Mouse (Mus musculus) cerebellum, adult 8-10 months (tissue): ENCODE data around the gene Pacs2.

Experiments
- DNase-seq: peaks from one replicate; pipeline ENCODE4 v3.0.0; 2022

The Pacs2 gene

DNA sequence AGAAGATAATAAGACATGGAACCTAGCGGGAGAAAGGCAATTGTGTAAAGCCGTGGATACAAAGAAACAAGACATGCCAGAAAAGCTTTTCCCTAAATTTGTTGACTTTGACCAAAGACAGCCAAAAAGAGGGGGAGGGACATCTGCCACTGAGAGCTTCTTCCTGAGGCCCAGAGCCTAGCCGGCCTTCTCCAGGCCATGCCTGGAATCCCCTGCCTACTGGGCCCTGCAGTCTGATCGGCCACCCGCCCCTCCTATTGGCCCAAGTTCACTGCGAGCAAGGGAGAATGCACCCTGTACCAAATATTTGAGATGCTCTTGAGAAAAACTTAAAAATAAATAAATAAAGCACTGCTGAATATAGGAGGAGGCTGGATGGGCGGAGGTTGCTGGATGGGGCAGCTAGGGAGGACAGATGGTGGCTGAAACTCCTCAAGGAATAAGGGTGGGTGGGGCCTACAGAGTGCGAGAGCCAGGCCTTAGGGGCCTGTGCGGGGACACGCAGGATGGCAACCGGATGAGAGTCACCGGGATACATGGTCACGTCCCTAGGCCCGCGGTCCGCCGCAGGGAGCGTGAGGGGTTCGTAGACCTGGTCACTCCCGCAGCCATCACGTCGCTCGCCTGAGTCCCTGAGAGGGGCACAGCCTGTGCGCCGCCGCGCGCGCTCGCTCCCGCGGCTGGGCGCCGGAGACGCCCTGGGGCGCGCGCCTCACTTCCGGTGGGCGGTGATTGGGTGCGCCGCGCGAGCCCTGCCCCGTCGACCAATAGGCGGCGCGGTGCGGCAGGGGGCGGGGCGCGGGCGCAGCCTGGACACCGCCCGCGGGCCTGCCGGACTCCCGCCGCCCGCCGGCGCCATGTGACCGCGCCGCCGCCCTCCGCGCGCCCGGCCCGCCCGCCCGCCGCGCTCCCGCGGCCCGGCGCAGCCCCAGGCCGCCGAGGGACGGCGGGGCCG is at the start of gene Pacs2:
TSS of gene Pacs2 (plus strand) at position 905 of the 955 bp plus-strand sequence.
- peak; percentile 93 for DNase-seq

DNA sequence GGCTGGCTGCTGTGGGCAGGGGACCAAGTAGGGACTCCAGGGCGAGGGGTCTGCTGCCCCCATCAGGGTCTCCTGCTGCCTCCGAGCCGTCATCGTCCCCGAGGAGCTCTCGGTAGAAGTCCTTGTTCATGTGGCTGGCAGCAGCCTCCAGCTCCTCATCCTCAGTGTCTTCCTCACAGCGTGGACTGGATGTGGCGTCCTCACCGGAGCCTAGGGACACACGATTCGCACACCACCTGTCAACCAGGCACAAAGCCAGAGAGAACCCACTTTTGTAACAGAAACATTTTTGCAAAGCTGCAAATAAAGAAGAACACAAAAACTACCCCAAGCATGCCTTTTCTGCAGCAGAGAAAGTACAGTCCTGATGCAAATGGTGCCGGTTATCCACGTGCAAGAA is 48.5 kb upstream of the Pacs2 start:
- DNase-seq = no peak

DNA sequence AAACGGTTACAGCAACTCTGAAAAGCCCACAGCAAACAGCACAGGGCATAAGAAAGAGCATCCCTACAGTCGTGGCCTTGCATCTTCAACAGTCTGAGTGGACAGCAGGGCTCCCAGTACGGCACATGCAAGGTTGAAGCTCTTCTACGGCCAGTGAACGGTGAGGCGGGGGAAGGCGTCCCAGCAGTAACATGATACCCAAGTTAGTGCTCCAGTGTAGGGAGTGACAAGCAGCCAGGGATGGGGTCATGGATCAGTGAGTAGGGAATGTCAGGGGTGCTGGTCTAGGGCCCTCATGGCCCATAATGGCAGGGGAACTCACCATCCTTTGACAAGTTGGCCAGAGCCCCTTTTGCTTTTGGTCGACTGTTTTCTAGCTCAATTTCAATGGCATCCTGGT is 45.4 kb upstream of the Pacs2 start:
- DNase-seq = no peak

DNA sequence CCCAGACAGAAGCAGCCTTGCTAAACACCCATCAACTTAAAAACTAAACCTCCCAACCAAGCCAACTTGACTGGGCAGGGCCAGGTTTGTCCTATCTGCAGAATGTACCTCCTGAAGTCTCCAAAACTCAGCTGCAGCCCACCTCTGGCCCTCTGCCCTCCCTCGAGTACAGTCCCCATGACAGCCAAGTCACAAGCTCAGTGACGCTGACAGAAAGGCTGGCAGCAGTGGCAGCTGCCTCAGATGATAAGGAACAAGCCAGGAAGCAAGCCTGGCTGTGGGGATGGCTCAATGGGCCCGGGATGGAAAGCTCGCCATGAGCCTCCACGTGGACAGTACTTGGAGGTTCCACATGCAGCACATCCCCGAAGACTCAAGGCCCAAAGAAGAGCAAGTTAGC is 44.7 kb upstream of the Pacs2 start:
- DNase-seq = no peak

DNA sequence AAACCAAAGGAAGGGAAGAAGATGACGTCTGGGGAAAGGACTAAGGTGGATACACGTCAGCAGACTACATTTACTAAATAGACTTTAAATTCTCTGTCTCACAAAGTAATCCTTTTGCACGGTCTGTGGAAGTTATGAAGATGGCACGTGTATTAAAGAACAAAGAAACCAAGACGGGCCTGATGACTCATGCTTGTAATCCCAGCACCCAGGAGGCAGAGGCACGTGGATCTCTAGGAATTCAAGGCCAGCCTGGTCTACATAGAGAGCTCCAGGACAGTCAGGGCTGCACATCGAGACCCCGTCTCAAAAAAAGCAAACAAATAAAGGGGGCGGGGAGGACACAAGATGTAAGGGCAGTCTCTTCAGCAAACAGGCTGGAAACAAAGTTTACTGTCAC is 39.6 kb upstream of the Pacs2 start:
- DNase-seq = no peak

DNA sequence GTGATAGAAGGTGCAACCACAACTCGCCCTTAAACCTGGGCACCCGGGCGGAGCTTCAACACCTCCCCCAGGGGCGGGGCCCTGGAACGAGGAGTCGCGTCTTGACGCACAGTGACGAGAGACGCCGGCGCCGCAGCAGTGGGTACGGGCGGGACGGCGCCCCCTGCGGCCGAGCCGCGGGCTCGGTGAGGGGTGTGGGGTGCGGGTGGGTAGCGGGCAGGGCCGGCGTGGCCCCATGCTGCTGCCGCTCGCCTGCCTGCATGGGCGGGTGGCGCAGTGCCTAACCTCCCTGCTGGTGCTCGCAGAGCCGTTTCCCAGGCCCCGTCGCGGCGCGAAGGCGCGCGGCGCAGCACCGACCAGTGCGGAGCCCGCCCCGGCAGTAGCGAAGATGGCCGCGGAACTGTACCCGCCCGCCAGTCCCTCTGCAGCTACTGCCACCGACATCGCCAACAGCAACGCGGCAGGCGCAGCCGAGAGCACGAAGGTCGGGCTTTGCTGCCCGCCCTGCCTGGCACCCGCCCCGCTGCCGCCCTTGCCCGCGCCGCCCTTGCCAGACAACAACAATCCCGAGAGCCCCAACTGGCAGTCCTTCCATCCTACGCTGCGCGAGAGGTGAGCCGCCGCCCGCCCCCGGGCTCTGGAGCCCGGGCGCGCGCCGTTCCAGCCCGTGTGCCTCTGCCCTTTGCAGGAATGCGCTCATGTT is 37.8 kb upstream of the Pacs2 start, which contains the start of gene Btbd6:
TSS of gene Btbd6 (plus strand) at position 112 of the 703 bp plus-strand sequence.
- peak; percentile 90 for DNase-seq

DNA sequence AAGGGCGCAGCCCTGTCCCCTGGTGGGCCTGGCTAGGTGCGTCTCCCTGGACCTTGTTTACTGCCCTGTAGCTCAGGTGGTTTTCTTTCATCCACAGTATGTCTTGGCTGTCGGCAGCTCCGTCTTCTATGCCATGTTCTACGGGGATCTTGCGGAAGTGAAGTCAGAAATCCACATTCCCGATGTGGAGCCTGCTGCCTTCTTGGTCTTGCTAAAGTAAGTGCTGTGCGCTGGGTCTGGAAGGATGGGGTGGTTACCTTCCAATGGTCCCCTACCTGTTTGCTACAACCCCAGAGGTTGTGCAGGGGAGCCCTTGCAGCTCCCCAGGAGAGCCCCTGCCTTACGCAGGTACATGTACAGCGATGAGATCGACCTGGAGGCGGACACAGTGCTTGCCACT is 37.2 kb upstream of the Pacs2 start:
- no peak for DNase-seq

DNA sequence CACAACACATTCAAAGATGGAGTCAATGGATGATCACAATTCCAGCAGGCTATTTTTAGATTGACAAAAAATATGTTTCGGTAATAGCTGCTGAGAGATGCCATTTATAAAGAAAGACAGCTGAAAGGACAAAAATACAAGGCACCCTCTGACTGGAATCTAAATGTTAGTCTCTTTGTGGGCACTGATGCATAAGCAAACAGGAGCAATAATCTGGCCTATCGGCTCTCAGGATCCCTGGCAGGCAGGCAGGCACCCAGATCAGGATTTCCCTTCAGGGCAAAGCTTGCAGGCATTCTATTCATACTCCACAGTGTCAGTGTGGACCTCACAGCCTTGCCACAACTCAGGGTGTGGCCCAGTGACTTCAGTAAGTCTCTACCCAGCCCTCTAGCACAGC is 32.3 kb upstream of the Pacs2 start:
- DNase-seq = no peak

DNA sequence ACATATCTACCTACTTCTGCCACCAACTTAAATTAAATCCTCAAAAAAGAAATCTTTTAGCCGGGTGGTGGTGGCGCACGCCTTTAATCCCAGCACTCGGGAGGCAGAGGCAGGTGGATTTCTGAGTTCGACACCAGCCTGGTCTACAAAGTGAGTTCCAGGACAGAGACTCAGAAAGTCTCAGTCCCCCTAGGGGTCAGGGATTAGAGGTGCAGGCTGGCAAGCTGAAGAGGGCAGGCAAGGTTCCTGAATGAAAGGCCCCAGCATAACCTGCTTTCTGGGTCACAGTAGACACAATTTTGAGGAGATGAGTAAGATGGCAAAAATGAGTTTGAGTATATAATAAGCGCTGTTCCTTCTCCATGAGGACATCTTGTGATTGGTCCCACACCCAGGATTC is 29.0 kb upstream of the Pacs2 start:
- DNase-seq = no peak

DNA sequence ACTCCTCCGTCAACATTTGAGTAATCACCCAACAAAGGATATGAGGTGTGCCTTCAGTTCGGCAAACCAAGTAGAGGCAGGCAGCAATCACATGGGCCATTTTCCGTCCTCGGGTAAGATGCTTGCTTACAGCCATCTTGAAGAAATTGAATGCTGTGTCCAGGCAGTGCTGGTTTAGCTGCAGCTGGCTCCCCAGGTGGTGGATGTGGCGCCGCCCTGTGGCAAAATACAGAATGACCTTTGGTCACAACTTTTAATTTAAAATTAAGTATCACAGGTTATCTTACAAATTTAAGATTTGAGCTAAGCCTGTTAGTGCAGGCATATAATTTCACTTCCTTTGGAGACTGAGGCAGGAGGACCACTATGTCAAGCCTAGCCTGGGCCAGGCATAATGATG is 26.4 kb upstream of the Pacs2 start:
- DNase-seq = no peak

DNA sequence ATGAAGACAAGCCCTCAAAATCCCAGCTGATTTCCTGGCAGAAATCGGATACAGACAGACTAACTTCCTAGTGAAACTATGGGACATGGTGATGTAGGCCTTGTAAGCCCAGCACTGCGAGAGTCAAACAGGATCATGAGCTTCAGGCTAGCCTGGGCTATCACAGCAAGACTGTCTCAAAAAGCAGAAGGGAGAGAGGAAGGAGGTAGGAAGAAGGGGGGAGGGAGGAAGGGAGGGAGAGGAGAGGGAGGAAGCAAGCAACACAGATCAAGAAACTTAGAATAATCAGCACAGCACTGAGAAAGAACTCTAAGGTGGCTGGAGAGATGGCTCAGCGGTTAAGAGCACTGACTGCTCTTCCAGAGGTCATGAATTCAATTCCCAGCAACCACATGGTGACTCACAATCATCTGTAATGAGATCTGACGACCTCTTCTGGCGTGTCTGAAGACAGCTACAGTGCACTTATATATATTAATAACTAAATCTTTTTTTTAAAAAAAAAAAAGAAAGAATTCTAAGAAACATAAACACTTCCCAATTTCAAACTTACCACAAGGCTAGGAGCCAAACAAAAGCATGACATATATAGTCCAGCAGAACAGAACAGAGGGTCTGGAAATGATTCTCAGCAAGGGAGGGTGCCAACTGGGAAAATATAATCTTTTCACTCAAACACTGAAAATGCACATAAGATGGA is 23.5 kb upstream of the Pacs2 start:
- DNase-seq = no peak

DNA sequence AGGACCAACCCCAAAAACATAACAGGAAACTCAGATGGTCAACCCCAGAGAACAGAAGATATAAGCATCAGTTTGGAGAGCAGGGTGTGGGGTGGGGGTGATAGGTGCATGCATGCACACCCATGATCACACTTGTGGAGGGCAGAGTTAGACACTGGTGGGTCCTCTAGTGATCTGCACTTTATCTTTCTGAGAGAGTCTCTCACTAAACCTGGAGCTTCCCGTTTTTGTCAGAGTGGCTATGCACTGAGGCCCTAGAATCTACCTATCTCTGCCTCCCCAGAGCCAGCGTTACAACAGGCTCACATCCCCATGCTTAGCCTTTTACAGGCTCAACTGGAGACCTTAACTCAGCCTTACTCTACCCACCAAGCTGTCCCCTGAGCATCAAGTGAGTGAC is 22.9 kb upstream of the Pacs2 start:
- no peak for DNase-seq

DNA sequence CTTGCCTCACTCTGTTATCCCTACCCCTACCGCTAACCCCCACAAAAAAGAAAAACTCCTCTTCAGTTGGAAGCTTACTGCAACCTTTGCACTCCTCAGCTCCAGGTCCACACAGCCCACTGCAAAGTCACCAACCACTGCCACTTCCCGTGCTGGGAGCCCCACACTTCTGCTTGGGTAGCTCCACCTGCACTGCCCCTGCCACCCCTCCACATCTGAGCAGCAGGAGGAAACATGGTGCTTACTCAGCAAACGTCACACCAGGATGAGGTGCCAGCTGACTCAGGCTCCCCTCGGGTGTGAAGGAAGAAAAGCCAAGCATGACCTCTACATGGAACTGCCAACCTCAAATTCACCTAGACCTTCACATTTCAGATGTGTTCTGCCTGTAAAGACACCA is 20.2 kb upstream of the Pacs2 start:
- DNase-seq = no peak

DNA sequence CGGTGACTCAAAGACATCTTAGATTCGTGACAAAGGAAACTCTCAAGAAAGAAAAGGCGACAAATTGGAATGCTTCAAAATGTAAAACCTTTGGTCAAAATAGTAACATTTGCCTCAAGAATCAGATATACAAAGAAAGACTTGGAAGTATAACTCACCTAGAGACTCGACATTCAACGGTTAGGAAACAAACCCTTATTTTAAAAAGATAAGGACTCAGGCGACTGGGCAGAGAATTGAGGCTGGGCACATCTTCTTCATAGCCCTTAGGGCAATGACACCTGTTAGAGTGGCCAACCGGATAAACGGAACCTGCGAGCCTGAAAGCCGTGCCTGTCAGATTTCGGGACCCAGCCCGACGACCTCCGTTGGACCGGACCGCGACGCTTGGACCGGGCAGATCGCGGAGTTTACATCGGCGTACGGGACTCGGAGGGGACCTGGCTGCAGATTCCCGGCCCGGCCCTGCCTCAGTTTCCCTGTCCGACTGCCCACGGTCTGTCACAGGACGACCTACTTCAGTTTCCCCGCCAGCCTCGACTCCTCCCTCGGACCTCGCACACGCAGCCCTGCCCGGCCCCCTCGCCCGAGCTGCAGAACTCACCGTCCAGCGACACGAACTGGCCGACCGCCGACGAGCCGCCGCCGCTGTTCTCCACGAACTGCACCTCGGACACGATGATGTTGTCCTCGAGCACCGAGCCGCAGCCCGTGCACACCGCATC is 14.6 kb upstream of the Pacs2 start:
- DNase-seq = no peak

DNA sequence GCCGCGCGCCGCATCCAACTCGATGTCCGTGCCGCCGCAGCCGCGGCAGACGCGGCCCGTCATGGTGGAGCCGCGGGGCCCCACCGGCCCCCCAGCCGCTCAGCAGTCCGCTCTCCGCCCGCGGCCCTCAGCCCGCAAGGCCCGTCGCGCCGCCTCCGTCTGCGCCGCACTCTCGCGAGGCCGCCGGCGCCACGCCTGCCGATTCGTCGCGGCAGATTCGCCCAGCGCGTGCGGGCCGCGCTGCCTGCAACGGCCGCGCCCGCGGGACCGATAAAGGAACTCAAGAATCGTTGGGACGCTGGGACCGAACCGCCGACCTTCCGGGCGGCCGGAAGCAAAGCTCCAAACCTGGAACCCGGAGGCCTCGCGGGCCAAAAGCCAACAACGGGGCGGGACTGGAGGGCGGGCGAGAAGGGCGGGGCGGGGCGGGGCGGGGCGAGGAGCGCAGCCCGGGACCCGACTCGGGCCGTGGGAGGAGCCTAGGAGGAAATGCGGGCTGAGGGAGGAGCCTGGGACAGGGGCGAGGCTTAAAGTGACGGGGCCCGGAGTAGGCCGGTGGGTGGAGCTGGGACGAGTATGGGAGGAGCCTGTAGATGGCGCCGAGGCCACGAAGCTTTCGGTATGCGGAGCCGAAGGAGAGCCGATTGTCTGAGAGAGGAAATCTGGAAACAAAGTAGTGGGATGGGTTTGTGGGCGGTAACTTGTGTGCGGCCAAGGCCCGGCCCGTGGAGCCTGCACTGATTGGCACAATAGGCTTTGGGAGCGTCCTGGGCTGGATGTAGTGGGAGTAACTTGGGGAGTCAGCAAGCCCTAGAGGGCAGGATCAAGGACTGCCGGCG is 13.8 kb upstream of the Pacs2 start, which contains the start of gene Brf1:
TSS of gene Brf1 (minus strand) at position 411 of the 839 bp plus-strand sequence.
- DNase-seq = peak; percentile 96

DNA sequence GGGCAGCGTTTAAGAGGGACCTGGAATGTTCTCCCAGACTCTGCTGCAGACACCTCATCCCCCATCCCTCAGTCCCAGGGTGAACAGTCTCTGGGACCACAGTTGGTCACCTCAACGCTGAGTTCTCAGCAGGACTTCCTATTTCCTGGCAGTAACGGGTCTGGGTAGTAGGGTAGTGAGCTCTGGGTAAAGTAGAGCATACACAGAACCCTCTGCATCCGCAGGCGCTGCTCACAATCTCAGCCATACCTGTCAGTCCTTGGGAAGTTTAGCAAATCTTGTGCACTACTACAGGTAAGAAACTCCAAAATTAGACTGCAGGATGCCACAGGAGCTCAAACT is 13.2 kb upstream of the Pacs2 start:
- no peak for DNase-seq

DNA sequence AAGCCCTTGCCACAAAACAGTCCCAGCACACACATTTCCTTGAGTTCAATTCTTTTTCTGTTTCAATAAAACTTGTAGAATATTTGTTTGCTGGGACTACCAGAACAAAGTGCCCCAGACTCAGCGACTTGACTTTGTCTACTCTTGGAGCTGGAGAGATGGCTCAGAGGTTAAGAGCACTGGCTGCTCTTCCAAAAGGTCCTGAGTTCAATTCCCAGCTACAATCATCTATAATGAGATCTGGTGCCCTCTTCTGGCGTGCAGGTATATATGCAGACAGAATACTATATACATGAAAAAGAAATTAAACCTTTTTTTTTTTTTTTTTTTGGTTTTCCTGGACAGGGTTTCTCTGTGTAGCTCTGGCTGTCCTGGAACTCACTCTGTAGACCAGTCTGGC is 11.6 kb upstream of the Pacs2 start:
- no peak for DNase-seq

DNA sequence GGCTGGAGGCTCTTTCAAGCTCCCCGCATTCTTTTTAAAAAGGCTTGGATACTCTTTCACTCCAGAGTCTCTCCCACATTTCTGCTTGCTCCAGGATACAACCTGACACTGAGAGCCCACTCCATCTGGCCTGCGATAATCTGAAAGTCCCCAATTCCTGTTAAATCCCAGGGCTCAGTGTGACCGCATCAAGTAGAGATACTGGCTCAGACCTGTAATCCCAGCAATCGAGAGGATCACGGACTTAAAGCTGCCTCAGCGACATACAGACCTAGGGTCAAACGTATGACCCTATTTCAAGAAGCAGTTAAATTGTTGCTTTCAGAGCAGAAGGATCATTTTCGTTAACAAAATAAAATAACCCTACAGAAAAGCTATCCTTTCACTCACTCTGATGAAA is 10.3 kb upstream of the Pacs2 start:
- no peak for DNase-seq

DNA sequence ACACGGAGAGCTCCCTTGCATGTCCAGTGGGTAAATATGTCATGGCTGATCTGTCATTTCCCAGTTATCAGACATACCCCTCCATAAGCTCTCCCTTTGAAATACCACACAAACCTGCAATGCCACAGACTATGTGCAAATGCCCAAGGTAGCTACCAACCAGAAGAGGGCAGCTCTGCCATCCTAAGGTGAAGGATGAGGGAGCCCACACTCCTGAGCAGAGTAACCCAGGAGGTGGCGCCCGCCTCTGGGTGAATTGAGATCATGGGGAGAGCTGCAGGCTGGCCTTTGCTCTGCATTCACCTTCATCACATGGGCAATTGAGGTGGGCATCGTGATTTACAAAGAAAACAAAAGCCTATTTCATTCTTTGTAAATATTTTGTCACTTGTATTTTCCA is 9.3 kb upstream of the Pacs2 start:
- peak; percentile 53 for DNase-seq

DNA sequence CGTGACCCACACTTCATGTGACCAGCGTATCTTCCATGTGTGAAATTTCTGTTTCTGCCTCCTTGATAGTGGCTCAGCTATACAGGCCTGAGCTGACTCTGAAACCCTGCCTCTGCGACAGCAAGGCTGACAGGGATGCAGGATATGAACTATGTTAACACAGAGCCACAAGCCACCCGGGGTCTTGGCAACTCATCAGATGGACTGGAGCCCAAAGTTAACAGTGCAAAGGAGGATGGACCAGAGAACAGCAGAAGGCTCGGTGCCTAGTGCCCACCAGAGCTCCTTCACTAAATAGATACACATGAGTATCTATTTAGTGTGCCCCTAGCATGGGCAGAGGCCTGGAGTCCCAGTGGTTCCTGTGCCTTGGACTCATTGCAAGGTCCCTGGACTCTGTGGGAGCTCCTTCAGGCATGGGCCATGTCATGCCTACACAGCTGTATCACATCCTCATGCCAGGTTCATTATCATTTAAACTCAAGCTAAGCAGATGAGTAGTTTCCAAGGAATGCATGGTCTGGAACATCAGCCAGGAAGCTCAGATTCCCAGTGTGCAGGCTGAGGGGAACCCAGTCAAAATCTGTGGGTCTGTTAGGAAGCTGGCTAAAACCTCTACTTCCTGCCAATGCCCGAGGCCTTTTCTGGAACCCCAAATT is 2.5 kb upstream of the Pacs2 start:
- DNase-seq = peak; percentile 40

DNA sequence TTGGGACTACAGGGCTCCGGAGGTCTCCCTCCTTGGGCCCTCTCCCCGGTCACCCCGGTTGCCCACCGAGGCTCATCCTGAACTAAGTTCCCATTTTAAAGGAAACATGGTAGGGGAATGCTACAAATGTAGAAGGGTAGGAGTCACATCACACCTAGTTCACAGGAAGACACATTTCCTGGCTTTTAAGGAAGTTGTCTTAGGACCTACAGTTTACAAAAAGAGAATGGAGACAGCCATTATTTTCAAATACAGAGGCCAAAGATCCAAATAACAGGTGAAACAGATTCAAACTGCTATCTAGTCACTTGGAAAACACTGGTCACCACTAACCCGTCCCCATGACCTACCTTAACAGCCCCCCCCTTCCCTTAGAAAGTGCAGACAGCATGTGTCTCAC is 1.9 kb upstream of the Pacs2 start:
- no peak for DNase-seq
